Comparison of ENCODE assay signal across 8 mouse cellular contexts in the genomic region with DNA sequence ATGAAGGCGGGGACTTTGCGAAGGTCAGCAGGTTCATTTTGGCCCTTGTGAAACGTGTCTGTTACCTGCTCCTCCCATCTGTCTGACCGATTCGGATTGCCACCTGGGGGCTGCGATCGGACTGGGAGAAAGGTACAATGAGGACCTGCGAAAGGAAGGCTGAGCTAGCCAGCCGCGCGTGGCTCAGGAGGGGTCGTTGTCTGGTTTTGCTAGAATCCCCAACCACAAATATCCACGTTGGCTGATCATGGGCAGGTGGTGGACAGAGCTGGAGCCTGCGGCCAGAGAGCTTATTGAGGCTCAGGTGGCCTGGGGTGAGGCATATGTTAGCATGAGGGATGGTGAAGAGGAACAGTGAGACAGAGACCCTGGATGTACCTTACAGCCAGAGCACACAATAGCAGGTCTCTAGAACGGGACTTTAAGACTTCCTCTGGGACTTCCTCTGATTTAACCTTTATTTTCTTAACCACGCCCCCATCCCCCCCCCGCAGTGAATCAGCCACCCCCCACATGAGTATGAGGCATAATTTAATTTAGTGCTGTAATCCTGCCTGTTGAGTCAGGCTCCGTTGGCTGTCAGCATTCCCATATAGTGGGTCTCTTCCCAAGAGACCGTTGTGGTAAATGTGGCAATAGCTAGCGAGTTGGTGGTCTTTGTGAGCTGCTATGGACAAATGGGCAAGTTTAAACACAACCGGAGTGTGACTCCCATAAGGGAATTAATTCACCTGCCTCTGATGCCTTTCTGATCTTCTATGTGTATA. TPM values are rescaled to one million over a fixed set of nuclear protein-coding genes. Genes with fewer than 3 reads are reported as not detected.
DNase-seq lines count a peak whose midpoint lies in the region; ATAC-seq and TF ChIP-seq lines count a peak whose summit lies in the region.

No protein-coding gene starts in this region.

- ATAC-seq in hindbrain, embryonic 16.5 days: peak; percentile 37
- ATAC-seq in midbrain, postnatal 0 days (ENCODE audit: low FRiP score): peak; percentile 45

- WGBS in spleen, adult 2 months: 11% methylated on average over 21 of the region's 21 CpGs
- WGBS in hindbrain, embryonic 16.5 days: 5% methylated on average over 21 of the region's 21 CpGs
- 5% methylated on average over 21 of the region's 21 CpGs for WGBS in midbrain, postnatal 0 days

- H3K36me3 ChIP-seq in spleen, adult 2 months (ENCODE audit: control insufficient read depth, insufficient read depth, low read length): no peaks in the 10 kb centered on the region
- no peaks in the 10 kb centered on the region for H3K36me3 ChIP-seq in hindbrain, embryonic 16.5 days (ENCODE audit: control insufficient read depth, insufficient read depth, low read length)
- H3K36me3 ChIP-seq in midbrain, postnatal 0 days (ENCODE audit: insufficient read depth, low read length): no peaks in the 10 kb centered on the region

- peak; percentile 31 to 65 for DNase-seq in adrenal gland, adult (ENCODE audit: inconsistent age in 2 of 2, low spot score in 1 of 2)
- no peak for DNase-seq in adrenal gland, postnatal 4 days (ENCODE audit: low spot score in 2 of 2)
- no peak for DNase-seq in spleen, adult 2 months (ENCODE audit: low read depth in 1 of 2, low spot score in 2 of 2)
- no peak for DNase-seq in spleen, postnatal 36 days (ENCODE audit: low spot score in 2 of 2)
- peak; percentile 38 for DNase-seq in midbrain, postnatal 0 days (ENCODE audit: low spot score)
- no peak for DNase-seq in right cerebral cortex, postnatal 36 days (ENCODE audit: low spot score in 2 of 2)
- DNase-seq in layer of hippocampus, adult 9-10 months (ENCODE audit: low spot score): no peak

- peak overlapping the region; percentile 83 for H3K9ac ChIP-seq in hindbrain, embryonic 16.5 days (ENCODE audit: low read depth, low read length)
- H3K9ac ChIP-seq in midbrain, postnatal 0 days (replicated peaks; ENCODE audit: low read length, poor library complexity, severe bottlenecking): peak overlapping the region; percentile 93

- peaks cover 7% of the 10 kb centered on the region for H3K4me1 ChIP-seq in spleen, adult 2 months (ENCODE audit: control insufficient read depth, insufficient read depth, insufficient read length)
- peaks cover 27% of the 10 kb centered on the region for H3K4me1 ChIP-seq in hindbrain, embryonic 16.5 days (ENCODE audit: control insufficient read depth, insufficient read depth, low read depth, low read length)
- H3K4me1 ChIP-seq in midbrain, postnatal 0 days (ENCODE audit: insufficient read depth, low read length): peaks cover 13% of the 10 kb centered on the region; the same call in 1 of the 2 replicates

- no peak for TF ChIP-seq POLR2A in spleen, adult 2 months (IDR thresholded peaks at IDR 0.05; ENCODE audit: low read depth, low read length)

- peak overlapping the region; percentile 85 for H3K4me2 ChIP-seq in hindbrain, embryonic 16.5 days (ENCODE audit: low read length)
- H3K4me2 ChIP-seq in midbrain, postnatal 0 days (ENCODE audit: low read depth, low read length, poor library complexity, severe bottlenecking): peak overlapping the region; percentile 86

- no peak for TF ChIP-seq CTCF in spleen, adult 2 months (IDR thresholded peaks at IDR 0.05; ENCODE audit: extremely low read depth, insufficient read depth, insufficient read length, insufficient replicate concordance)
- TF ChIP-seq CTCF in midbrain, postnatal 0 days (IDR thresholded peaks at IDR 0.05): no peak

- peaks cover 11% of the 10 kb centered on the region for H3K27me3 ChIP-seq in spleen, adult 2 months (ENCODE audit: control insufficient read depth, insufficient read depth, low read length)
- H3K27me3 ChIP-seq in hindbrain, embryonic 16.5 days (replicated peaks; ENCODE audit: control insufficient read depth, insufficient read depth, low read length): no peaks in the 10 kb centered on the region
- no peaks in the 10 kb centered on the region for H3K27me3 ChIP-seq in midbrain, postnatal 0 days (ENCODE audit: insufficient read depth, low read length)

- no peak overlapping the region for H3K27ac ChIP-seq in spleen, adult 2 months (ENCODE audit: insufficient read depth, low read length)
- peak overlapping the region; percentile 85 for H3K27ac ChIP-seq in hindbrain, embryonic 16.5 days (ENCODE audit: low read depth, low read length)
- peak overlapping the region; percentile 94 for H3K27ac ChIP-seq in midbrain, postnatal 0 days (ENCODE audit: low read depth, low read length)

- no peaks in the 10 kb centered on the region for H3K9me3 ChIP-seq in hindbrain, embryonic 16.5 days (ENCODE audit: control insufficient read depth, low read length)
- H3K9me3 ChIP-seq in midbrain, postnatal 0 days (ENCODE audit: low read length): no peaks in the 10 kb centered on the region

- H3K4me3 ChIP-seq in spleen, adult 2 months (ENCODE audit: extremely low read depth, insufficient read depth, insufficient read length): peak overlapping the region; percentile 39; the same call in 1 of the 2 replicates
- H3K4me3 ChIP-seq in hindbrain, embryonic 16.5 days (ENCODE audit: low read length): peak overlapping the region; percentile 67
- H3K4me3 ChIP-seq in midbrain, postnatal 0 days (ENCODE audit: low read depth, low read length): peak overlapping the region; percentile 89

RNA-seq across cellular contexts. Expression of a gene that starts 0.9 kb away (rescaled TPM):
- total RNA-seq in adrenal gland, postnatal 4 days (2021): 1 to 10 TPM; 5.6 to 9.4 TPM
- polyA plus RNA-seq in spleen, adult 2 months (2012; rRNA removed): 0.68 and 0.96 TPM in 2 replicates
- 14.4 and 15.1 TPM in 2 replicates for polyA plus RNA-seq in hindbrain, embryonic 16.5 days (2015; fragmentation: Nextera tagmentation; extraction: Ambion mirVana)
- 39.5 and 45.9 TPM in 2 replicates for total RNA-seq in midbrain, postnatal 0 days (2014; rRNA removed)
- 18.1 and 18.7 TPM in 2 replicates for polyA plus RNA-seq in midbrain, postnatal 0 days (2015; fragmentation: Nextera tagmentation; extraction: Ambion mirVana)

RNA-seq across cellular contexts. Expression of a gene that starts 43.4 kb away (rescaled TPM):
- 10 to 100 TPM; 52.0 to 79.6 TPM for total RNA-seq in adrenal gland, postnatal 4 days (2021)
- polyA plus RNA-seq in spleen, adult 2 months (2012; rRNA removed): 53.1 and 70.7 TPM in 2 replicates
- 197 and 219 TPM in 2 replicates for polyA plus RNA-seq in hindbrain, embryonic 16.5 days (2015; fragmentation: Nextera tagmentation; extraction: Ambion mirVana)
- total RNA-seq in midbrain, postnatal 0 days (2014; rRNA removed): 182 and 206 TPM in 2 replicates
- 148 and 171 TPM in 2 replicates for polyA plus RNA-seq in midbrain, postnatal 0 days (2015; fragmentation: Nextera tagmentation; extraction: Ambion mirVana)

Comparison
In these comparisons a context has a peak if more than half of its experiments do, and no peak if none do; other contexts are left out.
1. DNase-seq: peak in adrenal gland, adult (2 of 2) and midbrain, postnatal 0 days (single experiment); none in adrenal gland, postnatal 4 days (0 of 2), spleen, adult 2 months (0 of 2), spleen, postnatal 36 days (0 of 2), right cerebral cortex, postnatal 36 days (0 of 2) and layer of hippocampus, adult 9-10 months (single experiment).
2. H3K4me3 ChIP-seq: peak in every context shown above with its lines; median percentile 89 in midbrain, postnatal 0 days; 67 in hindbrain, embryonic 16.5 days; 39 in spleen, adult 2 months.